Mouse (Mus musculus): Measurements from ENCODE around the gene Fsip1.

The Fsip1 gene

DNA sequence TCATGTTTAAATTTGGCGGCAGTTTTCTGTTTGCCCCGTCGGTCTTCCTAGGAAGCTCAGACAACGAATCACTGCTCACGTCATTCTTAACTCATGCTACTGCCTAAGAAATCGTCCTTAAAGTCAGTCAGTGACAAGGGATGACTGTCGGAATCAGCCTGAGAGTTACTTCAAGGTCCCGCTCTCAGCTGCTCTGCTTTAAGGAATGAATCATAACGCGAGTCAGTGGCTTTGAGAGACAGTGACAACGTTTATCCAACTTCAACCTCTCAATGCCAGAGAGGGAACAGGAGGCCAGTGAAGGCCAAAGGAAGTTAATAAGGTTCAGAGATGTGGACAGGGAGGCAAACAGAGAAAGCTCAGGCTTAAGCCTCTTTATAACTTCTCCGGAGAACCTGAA, 7.8 kb downstream of the Fsip1 start:
- no peak for DNase-seq

- DNase-seq, result no peak
Observed at GRCm38 (mm10) chr2:118248016-118248415, 8.8 kb downstream of the Fsip1 start.

DNA sequence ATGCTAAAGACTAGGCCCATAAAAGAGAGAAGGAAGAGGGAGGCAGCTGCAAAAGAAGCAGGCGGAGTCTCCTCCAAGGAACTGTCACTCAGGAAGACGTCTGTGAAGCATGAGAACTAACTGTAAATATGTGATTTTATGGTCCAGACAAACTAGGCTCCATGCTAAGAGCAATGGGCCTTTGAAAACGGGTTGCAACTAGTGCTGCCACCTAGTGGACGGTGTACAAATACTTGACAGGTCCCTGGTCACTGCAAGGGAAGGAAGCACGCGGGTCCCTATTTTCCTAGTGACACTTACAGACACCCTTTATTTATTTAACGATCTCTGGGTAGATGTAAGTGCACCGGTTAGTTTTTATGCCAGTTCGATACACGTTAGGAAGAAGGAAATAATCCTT, 10.9 kb downstream of the Fsip1 start:
- DNase-seq, result peak; percentile 74

- DNase-seq, result no peak
Observed at GRCm38 (mm10) chr2:118236196-118236595, 20.6 kb downstream of the Fsip1 start.

DNA sequence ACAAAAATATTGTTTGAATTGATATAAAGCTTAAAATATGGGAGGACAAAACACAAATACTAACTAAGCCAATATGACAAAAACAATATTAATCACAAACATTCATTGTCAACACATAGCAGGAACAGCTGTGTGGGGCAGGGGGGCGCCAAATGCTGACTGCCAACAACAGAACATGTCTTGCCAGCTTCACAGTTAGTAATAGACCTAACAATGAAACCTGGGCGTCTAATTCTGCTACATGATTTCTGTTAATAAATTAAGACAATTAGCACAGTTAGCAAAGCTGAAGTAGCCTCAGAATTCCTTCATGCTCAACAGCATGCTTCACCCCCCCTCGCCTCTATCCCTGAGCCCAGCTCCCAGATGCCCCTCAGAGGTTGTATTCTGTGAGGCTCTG, 21.2 kb downstream of the Fsip1 start:
- DNase-seq, result no peak

GRCm38 (mm10) chr2:118230544-118230943, 26.2 kb downstream of the Fsip1 start:
- DNase-seq, result no peak

DNA sequence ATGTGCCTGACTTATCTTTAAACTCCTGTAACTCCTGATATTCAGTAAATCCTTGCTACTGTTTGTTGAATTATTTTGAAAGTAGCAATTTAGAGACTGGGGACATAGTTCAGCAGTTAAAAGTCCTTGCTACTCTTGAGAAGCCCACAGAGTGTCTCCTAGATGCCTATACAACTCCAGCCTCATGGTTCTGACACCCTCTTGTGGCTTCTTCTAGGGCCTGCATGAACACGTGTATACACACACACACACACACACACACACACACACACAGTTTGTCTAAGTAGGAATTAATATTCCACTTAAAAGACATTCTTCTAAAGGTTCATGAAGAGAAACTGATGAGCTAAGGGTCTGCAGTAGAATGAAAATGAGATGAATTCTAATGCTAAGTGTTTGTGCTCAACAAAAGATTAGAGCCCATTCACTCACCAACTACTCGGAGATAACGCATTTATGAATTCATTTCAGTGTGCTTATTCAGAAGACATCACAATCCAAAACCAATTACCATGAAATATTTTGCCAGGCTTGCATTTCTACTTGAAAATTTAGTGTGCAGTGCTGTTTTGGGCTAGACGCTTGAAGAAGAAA, 28.2 kb downstream of the Fsip1 start:
- no peak for DNase-seq

DNA sequence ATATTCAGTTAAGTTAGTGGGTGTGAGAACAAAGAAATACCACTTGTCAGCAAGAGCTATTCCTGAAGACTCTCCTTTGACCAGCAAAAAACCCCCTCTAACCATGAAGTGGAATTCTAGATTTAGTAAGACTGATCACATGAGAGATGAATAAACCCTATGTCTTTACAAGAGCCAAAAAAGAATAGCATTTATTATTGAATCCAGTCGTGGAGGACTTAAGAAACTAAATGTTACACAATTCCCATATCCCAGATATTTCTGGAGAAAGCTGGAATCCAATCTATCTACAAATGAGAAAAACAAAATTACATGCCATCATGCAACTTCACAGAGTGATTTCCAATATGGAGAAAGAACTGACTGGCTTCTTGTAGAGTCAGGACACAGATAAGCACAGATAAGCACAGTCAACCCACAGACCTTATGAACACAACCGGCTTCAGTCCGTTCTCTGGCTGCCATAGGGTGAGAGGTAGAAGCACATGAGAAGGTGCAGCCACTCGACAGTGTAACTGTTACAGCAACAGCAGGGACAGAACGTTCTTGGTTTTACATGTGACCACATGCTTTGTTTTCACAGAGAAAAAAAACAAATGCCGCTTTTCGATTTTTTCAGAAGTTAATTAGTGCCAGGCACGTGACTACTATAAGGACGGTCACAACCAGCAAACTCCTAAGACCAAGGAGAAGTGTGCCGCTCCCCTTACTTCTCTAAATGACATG, 31.3 kb downstream of the Fsip1 start:
- no peak for DNase-seq

DNA sequence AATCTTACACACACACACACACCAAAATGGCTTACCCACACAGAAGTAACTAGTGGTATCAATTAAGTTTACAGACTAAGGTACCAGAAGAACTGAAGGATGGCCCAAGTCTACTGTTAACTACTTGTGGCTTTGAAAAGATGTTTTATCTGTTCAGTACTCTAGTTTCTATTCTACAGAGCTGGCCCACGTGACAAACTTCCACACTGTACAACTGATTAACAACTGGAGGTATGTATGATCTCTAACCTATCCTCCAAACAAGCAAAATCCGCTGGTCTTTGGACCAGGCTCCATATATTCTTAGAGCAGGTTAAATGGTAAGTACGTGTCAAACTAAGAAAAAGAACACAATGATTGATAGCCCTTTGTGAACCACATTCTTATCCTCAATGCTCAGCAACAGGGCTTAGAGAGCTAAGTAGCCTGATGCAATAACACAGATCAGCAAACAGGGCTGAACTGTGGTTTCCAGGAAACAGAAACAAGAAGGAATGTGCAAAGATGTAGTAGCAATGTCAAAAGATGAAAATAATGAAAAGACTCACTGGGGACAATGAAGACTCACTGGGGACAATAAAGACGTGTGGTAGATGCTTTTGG, 38.7 kb downstream of the Fsip1 start:
- no peak for DNase-seq

- no peak for DNase-seq
Observed at GRCm38 (mm10) chr2:118209712-118210111, 47.1 kb downstream of the Fsip1 start.

DNA sequence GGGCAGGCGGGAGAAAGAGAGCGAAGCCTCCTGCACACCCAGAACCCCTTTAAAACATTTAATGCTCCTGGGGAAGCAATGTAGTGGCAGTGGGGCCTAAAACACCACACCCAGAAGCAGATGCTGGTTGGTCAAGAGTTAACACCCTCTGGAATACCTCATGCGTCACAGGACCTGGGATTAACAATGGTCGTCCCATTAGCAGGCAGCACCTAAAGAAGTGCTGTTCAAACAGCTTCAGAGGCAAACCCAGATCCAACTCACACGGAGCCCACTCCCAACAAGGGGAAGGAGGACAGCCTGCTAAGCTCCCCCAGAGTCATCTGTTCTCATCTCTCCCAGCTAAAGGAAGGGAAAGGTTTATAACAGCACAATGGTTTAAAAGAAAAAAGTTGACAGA, 48.1 kb downstream of the Fsip1 start:
- no peak for DNase-seq

DNA sequence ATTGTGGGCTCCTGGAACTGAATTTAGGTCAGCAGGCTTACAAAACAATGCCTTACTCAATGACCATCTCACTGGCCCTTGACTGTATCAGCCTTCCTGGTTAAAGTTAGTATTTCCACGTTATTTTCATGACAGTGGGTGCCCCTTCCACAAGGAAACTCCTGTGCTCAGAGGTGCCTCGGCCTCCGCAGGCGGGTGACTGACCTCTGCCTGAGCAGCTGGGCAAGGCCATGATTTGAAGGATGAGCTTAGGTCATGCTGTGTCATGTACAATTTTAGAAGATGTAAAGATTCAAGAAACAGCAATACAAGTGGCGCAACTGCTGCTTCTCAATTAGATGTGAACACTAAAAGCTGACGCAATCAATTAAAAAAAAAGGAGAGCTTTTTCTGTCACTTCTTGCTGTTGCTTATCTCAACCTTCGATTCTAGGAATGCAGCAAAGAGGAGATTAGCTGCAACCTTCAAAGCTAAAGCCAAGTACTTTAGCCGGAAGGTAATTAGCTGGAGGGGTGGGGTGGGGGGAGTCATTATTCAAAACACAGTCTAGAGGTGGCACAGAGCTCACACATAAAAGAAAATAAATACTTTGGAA, 50.7 kb downstream of the Fsip1 start:
- no peak for DNase-seq

GRCm38 (mm10) chr2:118204646-118205045, 52.1 kb downstream of the Fsip1 start:
- no peak for DNase-seq

DNA sequence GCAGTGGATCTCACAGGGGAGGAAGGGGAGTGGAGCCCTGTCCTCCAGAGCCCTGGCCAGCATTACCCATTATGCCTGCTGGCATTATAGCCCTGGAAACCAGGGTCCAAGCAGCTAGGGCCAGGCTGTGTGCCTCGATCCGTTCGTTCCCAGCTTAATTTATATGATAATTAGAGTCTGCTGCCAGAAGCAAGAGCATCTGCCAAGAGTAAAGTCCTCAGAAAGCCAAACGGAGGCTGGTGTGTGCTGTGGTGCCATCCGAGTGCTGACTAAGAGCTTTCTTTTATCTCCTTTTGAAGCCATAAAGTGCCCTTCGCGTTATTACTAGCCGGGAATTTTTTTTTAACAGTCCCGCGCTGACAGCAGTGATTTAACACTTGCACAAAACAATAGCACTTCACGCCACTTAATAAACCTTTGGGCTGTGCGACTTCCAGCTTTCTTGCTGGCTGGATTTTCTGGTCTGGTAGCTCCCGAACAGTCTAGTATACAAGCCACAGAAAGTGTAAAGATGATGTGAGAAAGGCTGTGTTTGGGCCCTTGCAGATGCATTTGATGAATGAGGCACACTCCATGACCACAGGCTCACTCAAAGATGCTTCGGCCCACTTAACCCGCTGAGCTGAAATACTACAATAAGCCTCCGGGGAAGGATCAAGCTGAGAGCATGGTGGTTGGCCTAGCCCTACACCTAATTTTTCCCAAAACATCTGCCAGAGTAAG, 52.9 kb downstream of the Fsip1 start:
- no peak for DNase-seq

DNA sequence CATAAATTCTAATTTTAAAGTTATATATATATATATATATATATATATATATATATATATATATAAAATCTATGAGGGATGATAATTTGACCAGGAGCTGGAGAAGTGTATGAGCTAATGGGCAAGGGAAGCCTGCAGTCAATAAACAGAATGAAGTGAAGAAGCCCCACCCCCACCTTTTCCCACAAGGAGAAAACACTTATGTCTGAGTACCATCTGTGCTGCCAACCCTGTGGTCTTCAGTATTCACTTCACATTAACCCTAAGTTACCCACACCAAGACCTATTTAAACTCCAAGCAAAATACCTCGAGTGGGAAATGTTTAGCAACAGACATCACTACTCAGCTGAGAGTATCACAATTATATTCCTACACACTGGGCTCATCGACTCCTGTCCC, 53.8 kb downstream of the Fsip1 start:
- DNase-seq, result no peak

DNA sequence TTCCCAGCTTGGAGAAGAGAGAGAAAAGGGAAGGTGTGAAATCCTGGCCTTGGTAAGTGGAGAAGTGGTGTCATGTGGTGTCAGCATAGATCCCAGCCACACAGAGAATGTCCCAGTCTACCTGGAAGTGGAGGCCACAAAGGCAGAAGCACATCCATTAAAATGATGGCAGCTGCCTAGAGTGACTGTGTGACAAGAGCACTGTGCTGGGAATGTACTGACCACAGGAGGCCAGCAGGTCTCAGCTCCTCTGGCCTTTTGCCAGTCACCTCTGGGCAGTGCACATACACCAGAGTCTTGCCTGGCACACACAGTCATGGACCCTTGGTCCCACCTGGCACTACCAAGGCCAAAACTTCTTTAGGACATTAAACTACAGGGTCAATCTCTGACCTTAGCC, 54.8 kb downstream of the Fsip1 start:
- no peak for DNase-seq

DNA sequence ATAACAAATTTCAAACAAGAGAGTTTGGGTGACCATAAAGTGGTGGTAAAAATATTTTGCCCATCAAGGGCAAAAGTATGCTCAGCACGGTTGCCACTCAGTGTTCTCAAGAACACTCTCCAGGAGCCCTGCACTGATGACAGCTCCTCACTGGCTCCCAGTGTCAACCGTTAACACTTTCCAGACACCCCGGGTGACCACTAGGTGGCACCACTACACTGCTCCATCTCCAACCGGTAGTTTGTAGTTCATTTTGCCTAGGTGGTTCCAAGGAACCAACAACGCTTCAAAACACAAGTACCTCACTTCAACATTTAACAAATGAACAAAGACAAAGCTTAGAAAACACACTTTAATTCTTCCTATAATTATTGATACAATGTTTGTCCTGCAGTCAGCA, 56.9 kb downstream of the Fsip1 start:
- DNase-seq, result peak; percentile 72

DNA sequence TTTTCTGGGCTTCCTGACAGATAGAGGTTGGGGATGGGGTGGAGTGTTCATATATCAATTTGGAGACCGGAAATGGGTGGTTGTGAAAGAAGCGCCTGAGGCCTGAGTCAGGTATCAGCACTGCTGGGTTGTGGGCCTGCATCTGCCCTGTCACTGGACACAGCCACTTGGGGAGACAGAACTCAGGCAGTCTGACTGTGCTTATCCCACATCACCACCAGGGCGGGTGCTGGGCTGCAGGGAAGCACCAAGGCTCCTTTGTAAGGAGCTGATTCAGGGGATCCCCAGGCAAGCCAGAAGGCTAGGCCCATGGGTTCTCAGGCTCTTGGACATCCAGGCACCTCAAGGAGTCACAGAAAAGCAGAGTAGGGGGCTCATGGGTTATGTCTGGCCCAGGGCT, 59.8 kb downstream of the Fsip1 start:
- DNase-seq, result no peak

DNA sequence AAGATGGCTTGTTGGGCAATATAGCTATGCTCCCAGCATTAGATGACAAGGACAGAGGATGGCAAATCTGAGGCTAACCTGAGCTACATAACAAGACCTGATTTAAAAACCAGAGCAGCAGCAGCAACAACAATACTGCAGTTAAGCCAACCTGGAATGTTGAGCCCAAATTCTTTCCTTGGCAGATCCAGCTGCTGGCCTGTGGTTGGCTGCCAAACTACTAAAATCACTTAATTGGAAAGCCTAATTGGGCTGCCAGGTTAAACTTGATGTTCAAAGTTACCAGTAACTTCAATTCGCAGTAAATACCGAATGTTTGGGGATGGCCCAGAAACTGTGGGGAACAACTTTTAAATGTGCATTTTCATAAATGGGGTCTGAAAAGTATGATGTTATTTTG, 74.6 kb downstream of the Fsip1 start:
- DNase-seq, result no peak

GRCm38 (mm10) chr2:118179873-118180585, 76.7 kb downstream of the Fsip1 start:
- DNase-seq, result no peak

GRCm38 (mm10) chr2:118179472-118179871, 77.3 kb downstream of the Fsip1 start:
- DNase-seq, result no peak

GRCm38 (mm10) chr2:118174558-118175383, 82.0 kb downstream of the Fsip1 start:
- DNase-seq, result no peak
